Mouse (Mus musculus) cerebellum, adult 11-12 months (tissue): ENCODE data around the gene Sphkap.

ENCODE experiments used
- DNase-seq: peaks from one replicate; pipeline ENCODE4 v3.0.0; 2022

The Sphkap gene

GRCm38 (mm10) chr1:83408021-83408464 lies at the start of gene Sphkap:
Sphkap (minus strand) TSS chr1:83408200.
- DNase-seq = peak; percentile 88

DNA sequence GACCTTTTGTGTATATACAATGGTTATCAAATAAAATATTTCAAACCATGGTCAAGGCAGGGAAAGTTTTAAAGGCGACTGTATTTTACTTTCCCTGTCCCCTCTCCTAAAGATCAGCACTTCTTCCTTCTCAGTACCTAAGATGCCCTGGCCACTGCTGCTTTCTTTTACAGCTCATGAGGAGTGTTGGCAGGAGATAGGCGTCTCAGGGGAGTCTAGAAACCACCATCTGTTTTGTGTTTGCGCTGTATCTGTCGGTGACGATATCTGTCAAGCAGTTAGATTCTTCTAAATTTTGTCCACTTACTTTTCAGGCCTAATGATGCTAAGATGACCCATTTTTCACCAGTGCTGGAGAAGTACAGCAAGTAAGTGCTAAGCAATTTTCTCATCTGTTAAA lies 43.3 kb upstream of the Sphkap start:
- DNase-seq = peak; percentile 81

- DNase-seq = no peak
These were observed 32.4 kb upstream of the Sphkap start for GRCm38 (mm10) chr1:83440422-83440821.

DNA sequence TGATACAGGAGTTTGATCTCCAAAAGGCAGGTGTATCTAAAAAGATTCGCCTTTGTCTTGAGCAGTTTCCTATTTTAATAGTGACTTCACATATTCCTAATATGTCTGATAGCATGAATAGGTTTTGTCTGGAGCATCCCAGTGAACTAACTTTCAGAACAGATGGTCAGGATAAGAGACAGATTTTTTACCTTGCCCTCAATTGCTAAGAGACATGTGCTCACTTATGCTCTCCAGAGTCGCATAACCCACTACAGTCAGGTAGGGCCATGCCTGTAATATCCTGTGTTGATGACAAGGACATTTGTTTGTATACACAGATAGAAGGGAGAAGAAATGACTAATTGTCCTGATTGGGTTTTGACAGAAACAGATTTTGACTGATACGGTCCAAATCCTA lies 25.9 kb upstream of the Sphkap start:
- DNase-seq = no peak

GRCm38 (mm10) chr1:83429866-83430265 lies 21.9 kb upstream of the Sphkap start:
- DNase-seq = no peak

DNA sequence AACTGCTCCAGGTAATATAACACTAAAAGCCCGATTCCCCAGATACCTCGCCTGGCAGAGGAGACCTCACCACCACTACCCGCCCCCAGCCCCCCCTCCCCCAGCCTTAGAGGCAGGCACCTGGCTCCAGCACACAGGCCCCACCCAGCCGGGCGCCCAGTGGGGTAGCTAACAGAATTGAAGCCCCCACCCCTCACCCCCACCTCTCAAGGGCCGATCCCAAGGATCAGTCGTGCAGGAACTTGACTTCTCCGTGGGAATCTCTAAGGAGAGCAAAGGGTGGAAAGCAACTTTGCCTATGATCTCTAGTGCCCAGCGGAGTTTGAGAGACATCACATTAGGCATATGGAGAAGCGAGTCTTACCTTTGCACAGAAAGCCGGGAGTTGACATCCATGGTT lies 384 bp downstream of the Sphkap start:
- DNase-seq = no peak

- peak; percentile 78 for DNase-seq
These were observed 984 bp downstream of the Sphkap start for GRCm38 (mm10) chr1:83406882-83407549.

GRCm38 (mm10) chr1:83401079-83401478 lies 6.9 kb downstream of the Sphkap start:
- no peak for DNase-seq

GRCm38 (mm10) chr1:83396284-83396683 lies 11.7 kb downstream of the Sphkap start:
- no peak for DNase-seq

- DNase-seq = no peak
These were observed 12.4 kb downstream of the Sphkap start for GRCm38 (mm10) chr1:83395559-83395958.

DNA sequence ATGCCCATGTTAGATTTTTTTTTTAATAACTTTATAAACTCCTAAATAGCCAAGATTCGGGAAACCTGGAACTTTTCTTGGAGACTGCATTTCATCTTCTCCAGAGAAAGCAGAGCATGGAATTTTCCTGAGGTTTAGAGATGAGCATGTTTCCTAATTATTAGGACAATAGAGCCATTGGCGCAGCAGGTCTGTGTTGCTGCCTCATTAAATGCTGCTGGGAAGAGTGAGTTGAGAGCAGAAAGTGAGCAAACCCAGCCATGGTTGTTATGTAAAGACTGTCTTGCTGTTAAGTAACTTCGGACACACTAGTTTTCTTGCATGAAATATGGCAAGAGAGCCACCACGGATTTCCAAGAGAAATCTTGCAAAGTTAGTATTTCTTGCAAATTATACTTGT lies 18.6 kb downstream of the Sphkap start:
- no peak for DNase-seq

GRCm38 (mm10) chr1:83377404-83377803 lies 30.6 kb downstream of the Sphkap start:
- no peak for DNase-seq

DNA sequence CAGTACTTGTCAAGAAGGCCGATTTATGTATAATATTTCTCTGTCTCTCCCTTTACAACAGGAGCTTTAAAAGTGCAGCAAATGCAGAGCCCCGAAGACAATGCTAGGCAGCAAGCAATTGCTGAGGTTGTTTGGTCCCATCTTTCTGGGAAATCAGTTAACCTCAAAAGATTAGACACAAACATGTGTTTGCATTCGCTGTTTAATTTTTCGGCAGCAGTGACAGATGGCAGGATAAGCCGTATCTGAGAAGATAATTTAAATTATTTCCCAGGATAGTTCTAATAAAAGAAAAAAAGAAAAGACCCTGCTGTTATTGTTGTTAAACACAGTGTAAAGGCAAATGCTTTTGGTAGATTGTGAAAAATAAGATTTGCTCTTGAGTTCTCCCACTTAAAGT lies 41.5 kb downstream of the Sphkap start:
- no peak for DNase-seq

GRCm38 (mm10) chr1:83362168-83362567 lies 45.8 kb downstream of the Sphkap start:
- DNase-seq = peak; percentile 56

- DNase-seq = no peak
These were observed 61.5 kb downstream of the Sphkap start for GRCm38 (mm10) chr1:83346453-83346852.

GRCm38 (mm10) chr1:83345572-83345971 lies 62.4 kb downstream of the Sphkap start:
- no peak for DNase-seq

DNA sequence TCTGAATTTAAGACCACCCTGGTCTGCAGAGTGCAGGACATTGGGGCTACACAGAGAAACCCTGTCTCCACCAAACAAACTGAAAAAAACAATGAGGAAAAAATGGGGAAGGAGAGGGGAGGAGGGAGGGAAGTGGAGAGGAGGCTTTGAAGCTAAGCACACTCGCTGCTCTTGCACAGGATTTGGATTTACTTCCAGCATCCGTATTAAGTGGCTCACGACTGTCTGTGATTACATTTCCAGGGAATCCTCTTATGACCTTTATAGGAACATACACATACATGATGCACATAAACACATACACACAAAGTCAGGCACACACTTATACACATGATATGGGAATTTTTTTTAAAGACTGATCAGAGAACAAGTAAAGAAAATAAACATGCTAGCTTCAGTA lies 62.9 kb downstream of the Sphkap start:
- DNase-seq = no peak

- no peak for DNase-seq
These were observed 65.2 kb downstream of the Sphkap start for GRCm38 (mm10) chr1:83342726-83343250.

GRCm38 (mm10) chr1:83339358-83339757 lies 68.6 kb downstream of the Sphkap start:
- DNase-seq = no peak

GRCm38 (mm10) chr1:83316917-83317316 lies 91.1 kb downstream of the Sphkap start:
- DNase-seq = no peak

DNA sequence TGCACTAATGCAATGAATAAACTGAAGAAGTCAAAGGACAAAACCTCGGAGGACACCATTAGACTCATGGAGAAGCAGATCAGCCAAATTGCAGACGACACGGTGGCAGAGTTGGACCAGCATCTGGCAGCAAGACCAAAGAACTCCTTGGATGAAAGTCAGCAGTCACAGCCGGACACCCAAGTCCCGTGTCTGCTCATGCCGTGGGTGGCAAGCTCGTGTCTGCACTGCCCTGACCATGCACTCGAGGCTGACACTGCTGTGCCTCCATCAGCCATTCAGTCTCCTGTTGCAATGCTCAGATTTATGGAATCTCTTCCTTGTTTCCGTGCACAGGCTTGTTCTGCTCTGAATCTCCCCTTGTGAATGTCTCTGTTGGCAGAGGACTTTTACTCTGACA lies 92.9 kb downstream of the Sphkap start:
- peak; percentile 66 for DNase-seq

DNA sequence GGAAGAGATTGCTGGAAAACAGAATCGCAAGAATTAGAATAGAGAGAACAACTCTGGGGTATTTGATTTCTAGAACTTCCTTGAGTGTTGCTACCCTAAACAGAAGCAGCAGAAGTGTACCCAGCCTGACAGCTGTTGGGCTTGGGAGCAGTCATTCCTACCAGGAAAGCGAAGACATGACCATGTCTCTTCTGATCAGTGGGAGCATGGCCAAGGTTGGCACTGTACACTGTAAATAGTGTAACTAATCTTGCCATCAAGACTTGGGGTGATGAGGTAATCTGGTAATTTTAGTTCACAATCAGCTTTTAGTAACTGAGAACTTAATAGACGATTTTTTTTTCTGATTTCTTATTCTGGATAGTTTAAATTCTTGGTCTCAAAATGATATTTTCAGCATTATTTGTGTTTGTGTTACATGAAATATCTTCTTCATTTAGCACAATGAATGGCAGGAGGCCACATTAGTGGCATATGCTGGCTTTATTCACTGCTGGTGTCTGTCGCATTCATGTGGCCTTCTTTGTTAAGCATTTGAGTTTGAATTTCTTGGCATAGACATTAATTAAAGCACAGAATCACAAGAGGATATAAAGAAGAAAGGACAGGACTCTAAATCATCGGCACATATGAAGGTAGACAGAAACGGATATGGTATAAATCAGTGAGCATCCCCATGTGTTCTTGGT lies 96.2 kb downstream of the Sphkap start:
- peak; percentile 53 for DNase-seq

GRCm38 (mm10) chr1:83297137-83298076 lies 110.6 kb downstream of the Sphkap start:
- DNase-seq = no peak
